Mouse (Mus musculus) midbrain, embryonic 10.5 days (tissue): Measurements from ENCODE around the gene Ttyh1. TPM values are rescaled to one million over a fixed set of nuclear protein-coding genes. Genes with fewer than 3 reads are reported as not detected.

Experiments used
- DNase-seq: peaks from one replicate; pipeline ENCODE4 v3.0.0-alpha.2; 2017; ENCODE audit warnings: low spot score
- H3K27ac ChIP-seq: fragments of 300-500 bp; sonication (generic); replicated peaks from 2 replicates; pipeline ENCODE4 v1.5.1; 2016; ENCODE audit warnings: mild to moderate bottlenecking
- H3K27me3 ChIP-seq: fragments of 300-500 bp; sonication (generic); 2 replicates; pipeline ENCODE4 v1.6.1; 2016; ENCODE audit warnings: low read depth, mild to moderate bottlenecking; ENCODE audit not compliant: poor library complexity, severe bottlenecking
- H3K36me3 ChIP-seq: fragments of 300-500 bp; sonication (generic); 2 replicates; pipeline ENCODE4 v1.6.1; 2016; ENCODE audit warnings: mild to moderate bottlenecking, moderate library complexity
- H3K4me1 ChIP-seq: fragments of 300-500 bp; sonication (generic); 2 replicates; pipeline ENCODE4 v1.6.1; 2016
- H3K4me3 ChIP-seq: fragments of 300-500 bp; sonication (generic); 2 replicates; pipeline ENCODE4 v1.5.1; 2016; ENCODE audit warnings: mild to moderate bottlenecking, moderate library complexity
- H3K9me3 ChIP-seq: fragments of 300-500 bp; sonication (generic); replicated peaks from 2 replicates; pipeline ENCODE4 v1.6.1; 2016; ENCODE audit warnings: mild to moderate bottlenecking
- WGBS: fragments of 180-500 bp; shearing (Covaris S2); methylation state at CpG from one replicate; pipeline ENCODE4 v1.1.7; 2016; 5-methylcytosine and 5-hydroxymethylcytosine counted together
- polyA plus RNA-seq: library from polyadenylated mRNA; unstranded; fragments of >200 nt; fragmentation: Nextera tagmentation; extraction: Ambion mirVana; gene quantifications from 2 replicates; pipeline ENCODE4 v1.2.1, GENCODE M21; 2016

Gene Ttyh1
- polyA plus RNA-seq, 1 experiment from 2014 or later = 21.9 TPM

GRCm38 (mm10) chr7:4098301-4098700 lies 20.9 kb upstream of the Ttyh1 start:
- Histone ChIP-seq H3K36me3 (no peaks in the 10 kb centered on the region), H3K27ac (no peak overlapping the region), H3K4me3 (no peak overlapping the region), H3K9me3 (no peaks in the 10 kb centered on the region), H3K27me3 (no peaks in the 10 kb centered on the region), H3K4me1 (no peaks in the 10 kb centered on the region)
- DNase-seq = no peak
- WGBS = 87% methylated on average over 2 of the region's 2 CpGs

DNA sequence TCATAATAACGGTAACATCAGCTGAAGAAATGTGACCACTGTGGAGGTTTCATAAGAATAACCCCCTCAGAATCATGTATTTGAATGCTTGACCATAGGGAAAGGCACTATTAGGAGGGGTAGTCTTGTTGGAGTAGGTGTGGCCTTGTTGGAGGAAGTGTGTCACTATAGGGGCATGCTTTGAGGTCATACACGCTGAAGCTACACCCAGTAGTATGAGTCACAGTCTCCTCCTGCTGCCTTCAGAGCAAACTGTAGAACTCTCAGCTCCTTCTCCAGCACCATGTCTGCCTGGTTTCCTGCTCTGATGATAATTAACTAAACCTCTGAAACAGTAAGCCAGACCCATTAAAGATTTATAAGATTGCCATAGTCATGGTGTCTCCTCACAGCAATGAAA lies 20.4 kb upstream of the Ttyh1 start:
- Histone ChIP-seq H3K4me1 (no peaks in the 10 kb centered on the region), H3K4me3 (no peak overlapping the region), H3K36me3 (no peaks in the 10 kb centered on the region), H3K9me3 (no peaks in the 10 kb centered on the region), H3K27me3 (no peaks in the 10 kb centered on the region), H3K27ac (no peak overlapping the region)
- WGBS = 80% methylated on average over 2 of the region's 2 CpGs
- no peak for DNase-seq

DNA sequence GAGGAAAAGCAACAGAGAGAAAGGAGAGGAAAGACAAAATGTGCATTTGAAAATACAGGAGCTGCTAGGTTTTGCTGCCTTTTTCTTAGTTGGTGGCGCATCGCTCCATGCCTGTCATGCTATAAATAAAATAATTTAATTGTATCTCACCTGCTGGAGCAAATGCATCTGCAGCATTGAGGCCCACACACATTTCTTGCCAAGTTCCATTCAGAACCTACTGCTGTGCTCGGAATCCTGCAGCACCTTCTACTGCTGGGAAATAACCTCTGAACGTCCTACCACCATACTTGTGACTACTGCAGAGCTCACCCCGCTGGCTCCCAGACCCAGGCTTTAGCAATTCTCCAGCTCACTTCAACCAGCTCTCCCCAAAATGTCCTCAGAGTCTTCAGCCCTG lies 18.1 kb upstream of the Ttyh1 start:
- WGBS = 84% methylated on average over 5 of the region's 5 CpGs
- Histone ChIP-seq H3K36me3 (no peaks in the 10 kb centered on the region), H3K27ac (no peak overlapping the region), H3K9me3 (no peaks in the 10 kb centered on the region), H3K4me1 (no peaks in the 10 kb centered on the region), H3K4me3 (no peak overlapping the region), H3K27me3 (no peaks in the 10 kb centered on the region)
- DNase-seq = no peak

GRCm38 (mm10) chr7:4103411-4103810 lies 15.8 kb upstream of the Ttyh1 start:
- WGBS = 21% methylated on average over 4 of the region's 4 CpGs
- Histone ChIP-seq H3K27me3 (no peaks in the 10 kb centered on the region), H3K4me3 (no peak overlapping the region), H3K4me1 (no peaks in the 10 kb centered on the region), H3K27ac (no peak overlapping the region), H3K36me3 (no peaks in the 10 kb centered on the region), H3K9me3 (no peaks in the 10 kb centered on the region)
- no peak for DNase-seq

GRCm38 (mm10) chr7:4111766-4112165 lies 7.4 kb upstream of the Ttyh1 start:
- no peak overlapping the region for H3K4me3 ChIP-seq
- DNase-seq = no peak
- no peaks in the 10 kb centered on the region for H3K27me3 ChIP-seq
- no peaks in the 10 kb centered on the region for H3K9me3 ChIP-seq
- H3K4me1 ChIP-seq = no peaks in the 10 kb centered on the region
- 64% methylated on average over 3 of the region's 3 CpGs for WGBS
- no peak overlapping the region for H3K27ac ChIP-seq
- no peaks in the 10 kb centered on the region for H3K36me3 ChIP-seq

DNA sequence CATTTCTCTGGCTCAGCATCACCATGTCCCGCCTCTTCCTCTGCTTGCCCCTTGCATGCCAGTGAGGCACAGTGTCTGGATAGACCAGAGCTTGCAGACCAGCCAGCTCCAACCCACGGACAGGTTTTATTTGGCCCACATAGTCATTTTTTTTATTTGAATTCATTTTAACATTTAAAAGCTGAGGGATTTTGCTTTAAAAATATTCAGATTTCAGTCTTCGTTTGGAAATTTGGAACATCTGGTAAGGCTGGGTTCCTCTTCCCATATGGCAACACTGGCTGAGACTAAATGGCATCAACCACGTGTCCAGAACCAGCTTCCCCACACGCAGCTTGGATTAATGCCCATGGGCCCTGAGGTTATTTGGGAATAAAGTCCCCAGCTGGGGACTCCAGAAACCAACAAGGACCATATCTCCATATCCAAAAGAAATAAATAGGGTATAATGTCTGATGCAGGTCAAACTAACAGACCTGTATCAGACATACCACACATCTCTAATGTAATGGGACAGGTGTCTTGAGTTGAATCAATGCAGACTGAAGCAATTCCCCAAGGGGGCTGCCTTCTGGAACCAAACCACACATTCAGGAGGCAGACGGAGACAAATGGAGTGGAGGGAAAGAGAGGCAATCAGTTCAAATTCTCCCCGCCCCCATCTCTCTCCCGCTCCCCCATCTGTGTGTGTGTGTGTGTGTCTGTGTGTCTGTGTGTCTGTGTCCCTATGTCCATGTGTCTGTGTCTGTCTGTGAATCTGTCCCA lies 2.0 kb upstream of the Ttyh1 start:
- H3K27ac ChIP-seq = no peak overlapping the region
- no peak overlapping the region for H3K4me3 ChIP-seq
- WGBS = 74% methylated on average over 8 of the region's 8 CpGs
- no peaks in the 10 kb centered on the region for H3K9me3 ChIP-seq
- peaks cover 31% of the 10 kb centered on the region for H3K27me3 ChIP-seq
- H3K4me1 ChIP-seq = peaks cover 32% of the 10 kb centered on the region
- no peaks in the 10 kb centered on the region for H3K36me3 ChIP-seq
- no peak for DNase-seq

GRCm38 (mm10) chr7:4119976-4120921 lies 1.0 kb downstream of the Ttyh1 start:
- Histone ChIP-seq H3K27ac (peak overlapping the region; percentile 94), H3K4me1 (peaks cover 62% of the 10 kb centered on the region), H3K27me3 (peaks cover 31% of the 10 kb centered on the region), H3K36me3 (peaks cover under 1% of the 10 kb centered on the region; the same call in 1 of the 2 replicates), H3K9me3 (no peaks in the 10 kb centered on the region), H3K4me3 (peak overlapping the region; percentile 86)
- 17% methylated on average over 18 of the region's 19 CpGs for WGBS
- DNase-seq = no peak

DNA sequence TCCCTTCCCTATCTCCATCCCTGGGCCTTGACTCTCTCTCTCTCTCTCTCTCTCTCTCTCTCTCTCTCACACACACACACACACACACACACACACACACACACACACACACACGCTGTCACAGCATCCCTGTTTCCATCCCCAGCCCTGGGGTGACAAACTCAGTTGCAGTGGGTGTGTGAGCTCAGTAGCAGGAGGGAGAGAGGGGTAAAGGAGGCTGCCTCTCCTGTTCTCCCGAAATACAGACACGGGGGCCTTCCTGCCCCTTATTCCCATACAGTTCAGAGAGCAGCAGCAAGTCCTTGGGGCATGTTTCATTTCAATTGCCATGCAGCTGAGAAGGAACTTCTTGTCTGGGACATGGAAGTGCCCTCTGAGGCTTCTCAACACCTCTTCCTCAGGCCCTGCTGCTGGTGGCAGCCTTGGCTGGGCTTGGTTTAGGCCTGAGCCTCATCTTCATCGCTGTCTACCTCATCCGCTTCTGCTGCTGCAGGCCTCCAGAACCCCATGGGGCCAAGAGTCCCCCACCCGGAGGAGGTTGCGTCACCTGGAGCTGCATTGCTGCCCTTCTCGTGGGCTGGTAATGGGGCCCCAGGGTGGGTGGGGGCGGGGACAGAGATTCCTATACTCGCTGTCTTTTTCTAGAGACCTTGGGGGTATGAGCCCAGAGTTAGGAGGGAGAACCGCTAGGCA lies 3.0 kb downstream of the Ttyh1 start:
- Histone ChIP-seq H3K27me3 (peaks cover 31% of the 10 kb centered on the region), H3K9me3 (no peaks in the 10 kb centered on the region), H3K27ac (peak overlapping the region; percentile 94), H3K4me3 (peak overlapping the region; percentile 86), H3K4me1 (peaks cover 69% of the 10 kb centered on the region), H3K36me3 (peaks cover 12% of the 10 kb centered on the region)
- WGBS = 53% methylated on average over 11 of the region's 11 CpGs
- DNase-seq = no peak

DNA sequence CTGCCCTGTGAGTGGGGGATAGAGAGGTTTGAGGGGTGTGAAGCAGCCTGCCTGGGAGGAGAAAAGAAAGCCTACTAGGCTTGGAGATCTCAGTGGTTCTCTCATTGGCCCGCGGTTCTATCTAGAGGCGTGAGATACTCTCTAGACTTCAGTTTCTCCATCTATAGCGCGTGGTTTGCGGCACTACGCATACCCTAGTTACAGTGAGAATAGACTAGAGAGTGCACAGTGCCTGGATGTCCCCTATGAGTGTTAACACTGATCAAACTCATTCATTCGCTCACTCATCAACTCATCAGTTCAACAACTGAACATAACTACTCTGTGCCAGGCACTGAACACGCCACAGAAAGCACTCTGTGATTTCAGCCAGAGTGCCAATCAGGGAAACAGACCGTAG lies 3.6 kb downstream of the Ttyh1 start:
- peak overlapping the region; percentile 94 for H3K27ac ChIP-seq
- H3K27me3 ChIP-seq = peaks cover 31% of the 10 kb centered on the region
- WGBS = 87% methylated on average over 10 of the region's 10 CpGs
- H3K4me1 ChIP-seq = peaks cover 69% of the 10 kb centered on the region
- peaks cover 17% of the 10 kb centered on the region for H3K36me3 ChIP-seq
- no peaks in the 10 kb centered on the region for H3K9me3 ChIP-seq
- H3K4me3 ChIP-seq = peak overlapping the region; percentile 86
- DNase-seq = no peak

- peaks cover 26% of the 10 kb centered on the region for H3K36me3 ChIP-seq
- peak; percentile 58 for DNase-seq
- H3K27me3 ChIP-seq = peaks cover 29% of the 10 kb centered on the region
- H3K9me3 ChIP-seq = no peaks in the 10 kb centered on the region
- WGBS = 24% methylated on average over 1 of the region's 1 CpGs
- peak overlapping the region; percentile 94 for H3K27ac ChIP-seq
- peak overlapping the region; percentile 86 for H3K4me3 ChIP-seq
- peaks cover 69% of the 10 kb centered on the region for H3K4me1 ChIP-seq
Measured at GRCm38 (mm10) chr7:4123732-4124131, 4.5 kb downstream of the Ttyh1 start.

DNA sequence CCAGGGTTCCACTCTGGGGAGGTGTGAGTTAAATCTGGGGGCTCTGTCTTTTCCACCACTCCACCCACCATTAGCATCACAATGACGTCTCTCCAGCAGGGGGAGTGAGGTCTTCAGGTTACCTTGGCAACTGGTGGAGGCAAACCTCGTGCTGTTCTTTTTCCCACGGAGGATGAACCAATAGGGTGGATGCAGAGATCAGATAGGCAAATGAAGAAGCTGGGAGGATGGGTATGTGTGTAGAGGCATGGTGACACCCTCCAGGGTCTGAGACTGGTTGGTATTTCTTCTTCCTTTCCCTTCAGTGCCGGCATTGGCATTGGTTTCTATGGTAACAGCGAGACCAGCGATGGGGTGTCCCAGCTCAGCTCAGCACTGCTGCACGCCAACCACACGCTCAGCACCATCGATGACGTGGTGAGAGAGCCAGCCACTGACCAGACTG lies 5.1 kb downstream of the Ttyh1 start:
- H3K36me3 ChIP-seq = peaks cover 32% of the 10 kb centered on the region
- peaks cover 66% of the 10 kb centered on the region for H3K4me1 ChIP-seq
- H3K4me3 ChIP-seq = peak overlapping the region; percentile 86

GRCm38 (mm10) chr7:4124856-4125255 lies 5.6 kb downstream of the Ttyh1 start:
- Histone ChIP-seq H3K27ac (peak overlapping the region; percentile 94), H3K27me3 (peaks cover 17% of the 10 kb centered on the region; the same call in 1 of the 2 replicates), H3K4me1 (peaks cover 61% of the 10 kb centered on the region), H3K9me3 (no peaks in the 10 kb centered on the region), H3K36me3 (peaks cover 36% of the 10 kb centered on the region), H3K4me3 (peak overlapping the region; percentile 86)
- whole genome bisulfite sequencing = 12% methylated on average over 5 of the region's 5 CpGs
- DNase-seq = no peak

More for the DNA sequence above, 5.1 kb downstream of the Ttyh1 start:
- Histone ChIP-seq H3K27me3 (peaks cover 23% of the 10 kb centered on the region), H3K9me3 (no peaks in the 10 kb centered on the region), H3K27ac (peak overlapping the region; percentile 94)
- 0% methylated on average over 10 of the region's 10 CpGs for WGBS
- DNase-seq = peak; percentile 86
